Mouse (Mus musculus): ENCODE measurements around the gene Washc4. TPM values are rescaled to one million over a fixed set of nuclear protein-coding genes. Genes with fewer than 3 reads are reported as not detected.
A peak's percentile ranks its signal among the peaks of the same experiment; 100 is the strongest.

Washc4 gene
- polyA plus RNA-seq, 1 experiment from 2014 or later: 35.4 TPM

DNA sequence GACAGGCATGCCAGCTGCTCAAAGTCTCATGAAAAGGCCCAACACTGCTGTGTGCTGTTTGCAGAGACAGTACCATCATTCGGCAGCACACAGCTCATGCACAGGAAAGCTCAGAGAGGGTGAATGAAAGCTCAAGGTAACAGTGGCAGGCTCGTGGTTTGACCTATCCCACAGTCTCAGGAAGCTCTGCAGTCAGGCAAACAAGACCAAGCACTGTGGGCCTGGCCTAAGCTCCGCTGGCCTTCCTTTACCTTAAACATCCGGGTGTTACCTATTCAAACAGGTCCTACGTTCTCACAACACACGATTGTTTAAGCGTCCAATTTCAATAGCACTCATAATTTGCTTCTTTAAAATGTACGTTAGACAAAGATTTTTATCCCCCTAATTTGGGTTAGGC lies 100.6 kb downstream of the Washc4 start:
- 80% methylated on average over 8 of the region's 8 CpGs for WGBS
- Histone ChIP-seq H3K9me3 (no peaks in the 10 kb centered on the region), H3K4me2 (replicated peaks) (no peak overlapping the region), H3K4me3 (no peak overlapping the region), H3K36me3 (no peaks in the 10 kb centered on the region), H3K9ac (replicated peaks) (no peak overlapping the region), H3K27me3 (no peaks in the 10 kb centered on the region), H3K27ac (replicated peaks) (no peak overlapping the region), H3K4me1 (peaks cover 32% of the 10 kb centered on the region)
- ATAC-seq (replicated peaks): no peak

- no peak for ATAC-seq (replicated peaks)
- Histone ChIP-seq H3K9ac (replicated peaks) (no peak overlapping the region), H3K4me3 (no peak overlapping the region), H3K27me3 (no peaks in the 10 kb centered on the region), H3K4me2 (replicated peaks) (no peak overlapping the region), H3K36me3 (no peaks in the 10 kb centered on the region), H3K9me3 (no peaks in the 10 kb centered on the region), H3K27ac (replicated peaks) (0 out of 2 replicates have a peak overlapping the region, but pooled peaks have one; percentile 9), H3K4me1 (peaks cover 32% of the 10 kb centered on the region)
- WGBS: 55% methylated on average over 16 of the region's 16 CpGs
Observed at GRCm38 (mm10) chr10:83644865-83645715, 101.5 kb downstream of the Washc4 start.

DNA sequence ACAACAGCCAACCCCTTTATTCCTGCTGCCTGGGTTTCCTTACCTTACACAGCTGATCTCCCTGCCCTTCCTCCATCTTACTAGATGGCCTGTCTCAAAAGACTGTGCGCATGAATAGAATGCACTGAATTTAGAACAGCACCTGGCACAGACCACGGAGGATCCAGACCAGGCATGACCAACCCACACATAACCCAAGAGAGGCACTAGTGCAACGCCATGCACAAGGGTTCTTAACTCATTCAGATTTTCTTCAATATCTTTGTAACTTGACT lies 102.1 kb downstream of the Washc4 start:
- no peak overlapping the region for H3K27ac ChIP-seq (replicated peaks)

More for the DNA sequence above, 102.1 kb downstream of the Washc4 start:
- WGBS: 87% methylated on average over 3 of the region's 3 CpGs
- H3K4me1 ChIP-seq: peaks cover 32% of the 10 kb centered on the region
- no peaks in the 10 kb centered on the region for H3K9me3 ChIP-seq
- no peak for ATAC-seq (replicated peaks)
- no peak overlapping the region for H3K9ac ChIP-seq (replicated peaks)
- no peak overlapping the region for H3K4me3 ChIP-seq
- no peaks in the 10 kb centered on the region for H3K27me3 ChIP-seq
- no peak overlapping the region for H3K4me2 ChIP-seq (replicated peaks)
- no peaks in the 10 kb centered on the region for H3K36me3 ChIP-seq

Other genes with a start within 250 kb of the Washc4 start
- 4.0 and 4.4 TPM in 2 replicates for gene Slc41a2, start 205.9 kb upstream of the Washc4 start, polyA plus RNA-seq (2015; fragmentation: Nextera tagmentation; extraction: Ambion mirVana)
- 1.1 TPM in 2 replicates for gene D10Wsu102e, start 183.5 kb upstream of the Washc4 start, polyA plus RNA-seq (2015; fragmentation: Nextera tagmentation; extraction: Ambion mirVana)
- 17.8 and 18.1 TPM in 2 replicates for gene Aldh1l2, start 9.6 kb upstream of the Washc4 start, polyA plus RNA-seq (2015; fragmentation: Nextera tagmentation; extraction: Ambion mirVana)
- 35.4 and 37.8 TPM in 2 replicates for gene Appl2, start 105.0 kb downstream of the Washc4 start, polyA plus RNA-seq (2015; fragmentation: Nextera tagmentation; extraction: Ambion mirVana)
- gene 1500009L16Rik, start 179.1 kb downstream of the Washc4 start, polyA plus RNA-seq (2015; fragmentation: Nextera tagmentation; extraction: Ambion mirVana): 50.2 and 51.2 TPM in 2 replicates